Mouse (Mus musculus): Measurements from ENCODE around the gene Gm9964. TPM values are rescaled to one million over a fixed set of nuclear protein-coding genes. Genes with fewer than 3 reads are reported as not detected.
"Not testable (repeated sequence)": the region's sequence is repeated elsewhere in the genome, so short reads cannot be mapped to it uniquely, and the experiment has no call there.

Gene Gm9964
- polyA plus RNA-seq, 1 experiment from 2014 or later: not detected

GRCm38 (mm10) chr11:79288913-79289640 lies 7.6 kb downstream of the Gm9964 start:
- Histone ChIP-seq H3K27ac (peak overlapping the region; percentile 97), H3K4me3 (ENCODE audit: inconsistent target) (no peak overlapping the region), H3K36me3 (ENCODE audit: inconsistent target) (no peaks in the 10 kb centered on the region), H3K79me2 (ENCODE audit: inconsistent target) (no peaks in the 10 kb centered on the region; the same call in 1 of the 2 replicates)
- WGBS (ENCODE audit: missing documents): 96% methylated on average over 5 of the region's 5 CpGs

GRCm38 (mm10) chr11:79288278-79288843 lies 8.3 kb downstream of the Gm9964 start:
- 86% methylated on average over 7 of the region's 7 CpGs for WGBS (ENCODE audit: missing documents)
- Histone ChIP-seq H3K4me3 (ENCODE audit: inconsistent target) (no peak overlapping the region), H3K27ac (peak overlapping the region; percentile 97)

GRCm38 (mm10) chr11:79287447-79287846 lies 9.3 kb downstream of the Gm9964 start:
- Histone ChIP-seq H3K79me2 (ENCODE audit: inconsistent target) (no peaks in the 10 kb centered on the region; the same call in 1 of the 2 replicates), H3K4me3 (ENCODE audit: inconsistent target) (no peak overlapping the region), H3K36me3 (ENCODE audit: inconsistent target) (no peaks in the 10 kb centered on the region), H3K27ac (peak overlapping the region; percentile 97)
- WGBS (ENCODE audit: missing documents): 0% methylated on average over 6 of the region's 6 CpGs

More at GRCm38 (mm10) chr11:79288278-79288843, 8.3 kb downstream of the Gm9964 start:
- H3K36me3 ChIP-seq (ENCODE audit: inconsistent target): no peaks in the 10 kb centered on the region
- H3K79me2 ChIP-seq (ENCODE audit: inconsistent target): no peaks in the 10 kb centered on the region; the same call in 1 of the 2 replicates

GRCm38 (mm10) chr11:79286305-79286799 lies 10.4 kb downstream of the Gm9964 start:
- WGBS (ENCODE audit: missing documents): 11% methylated on average over 9 of the region's 9 CpGs
- peak overlapping the region; percentile 97 for H3K27ac ChIP-seq
- H3K79me2 ChIP-seq (ENCODE audit: inconsistent target): no peaks in the 10 kb centered on the region; the same call in 1 of the 2 replicates
- H3K36me3 ChIP-seq (ENCODE audit: inconsistent target): no peaks in the 10 kb centered on the region
- H3K4me3 ChIP-seq (ENCODE audit: inconsistent target): no peak overlapping the region

GRCm38 (mm10) chr11:79283350-79284030 lies 13.2 kb downstream of the Gm9964 start:
- no peak overlapping the region for H3K27ac ChIP-seq
- H3K79me2 ChIP-seq (ENCODE audit: inconsistent target): peaks cover 10% of the 10 kb centered on the region; the same call in 1 of the 2 replicates
- no peaks in the 10 kb centered on the region for H3K36me3 ChIP-seq (ENCODE audit: inconsistent target)
- 93% methylated on average over 4 of the region's 4 CpGs for WGBS (ENCODE audit: missing documents)
- no peak overlapping the region for H3K4me3 ChIP-seq (ENCODE audit: inconsistent target)

GRCm38 (mm10) chr11:79281396-79281795 lies 15.3 kb downstream of the Gm9964 start:
- Histone ChIP-seq H3K36me3 (ENCODE audit: inconsistent target) (no peaks in the 10 kb centered on the region), H3K27ac (no peak overlapping the region), H3K4me3 (ENCODE audit: inconsistent target) (no peak overlapping the region), H3K79me2 (ENCODE audit: inconsistent target) (peaks cover 10% of the 10 kb centered on the region; the same call in 1 of the 2 replicates)
- 94% methylated on average over 5 of the region's 5 CpGs for WGBS (ENCODE audit: missing documents)

GRCm38 (mm10) chr11:79279732-79280405 lies 16.8 kb downstream of the Gm9964 start:
- Histone ChIP-seq H3K27ac (peak overlapping the region; percentile 93), H3K79me2 (ENCODE audit: inconsistent target) (peaks cover 10% of the 10 kb centered on the region; the same call in 1 of the 2 replicates), H3K36me3 (ENCODE audit: inconsistent target) (no peaks in the 10 kb centered on the region), H3K4me3 (ENCODE audit: inconsistent target) (peak overlapping the region; percentile 48)
- 47% methylated on average over 2 of the region's 2 CpGs for WGBS (ENCODE audit: missing documents)

GRCm38 (mm10) chr11:79273757-79274156 lies 22.9 kb downstream of the Gm9964 start:
- Histone ChIP-seq H3K36me3 (ENCODE audit: inconsistent target) (no peaks in the 10 kb centered on the region), H3K4me3 (ENCODE audit: inconsistent target) (no peak overlapping the region), H3K79me2 (ENCODE audit: inconsistent target) (no peaks in the 10 kb centered on the region), H3K27ac (no peak overlapping the region)
- 96% methylated on average over 3 of the region's 4 CpGs for WGBS (ENCODE audit: missing documents)

GRCm38 (mm10) chr11:79273039-79273438 lies 23.7 kb downstream of the Gm9964 start:
- 94% methylated on average over 3 of the region's 4 CpGs for WGBS (ENCODE audit: missing documents)
- no peaks in the 10 kb centered on the region for H3K36me3 ChIP-seq (ENCODE audit: inconsistent target)
- H3K27ac ChIP-seq: no peak overlapping the region
- H3K79me2 ChIP-seq (ENCODE audit: inconsistent target): no peaks in the 10 kb centered on the region
- H3K4me3 ChIP-seq (ENCODE audit: inconsistent target): no peak overlapping the region

GRCm38 (mm10) chr11:79267171-79267570 lies 29.5 kb downstream of the Gm9964 start:
- 50% methylated on average over 1 of the region's 1 CpGs for WGBS (ENCODE audit: missing documents)
- H3K27ac ChIP-seq: no peak overlapping the region
- no peaks in the 10 kb centered on the region for H3K79me2 ChIP-seq (ENCODE audit: inconsistent target)

GRCm38 (mm10) chr11:79264376-79264775 lies 32.3 kb downstream of the Gm9964 start:
- H3K27ac ChIP-seq: no peak overlapping the region
- no peaks in the 10 kb centered on the region for H3K36me3 ChIP-seq (ENCODE audit: inconsistent target)
- H3K79me2 ChIP-seq (ENCODE audit: inconsistent target): no peaks in the 10 kb centered on the region
- 77% methylated on average over 3 of the region's 3 CpGs for WGBS (ENCODE audit: missing documents)
- no peak overlapping the region for H3K4me3 ChIP-seq (ENCODE audit: inconsistent target)

More at GRCm38 (mm10) chr11:79267171-79267570, 29.5 kb downstream of the Gm9964 start:
- Histone ChIP-seq H3K4me3 (ENCODE audit: inconsistent target) (no peak overlapping the region), H3K36me3 (ENCODE audit: inconsistent target) (no peaks in the 10 kb centered on the region)

GRCm38 (mm10) chr11:79260126-79260525 lies 36.6 kb downstream of the Gm9964 start:
- not testable (repeated sequence) for H3K27ac ChIP-seq; H3K36me3 ChIP-seq (ENCODE audit: inconsistent target); H3K79me2 ChIP-seq (ENCODE audit: inconsistent target); H3K4me3 ChIP-seq (ENCODE audit: inconsistent target)
- WGBS (ENCODE audit: missing documents): 100% methylated on average over 2 of the region's 4 CpGs

- no peak overlapping the region for H3K27ac ChIP-seq
- H3K79me2 ChIP-seq (ENCODE audit: inconsistent target): peaks cover 7% of the 10 kb centered on the region
- WGBS (ENCODE audit: missing documents): 80% methylated on average over 5 of the region's 6 CpGs
- no peaks in the 10 kb centered on the region for H3K36me3 ChIP-seq (ENCODE audit: inconsistent target)
- H3K4me3 ChIP-seq (ENCODE audit: inconsistent target): no peak overlapping the region
Observed at GRCm38 (mm10) chr11:79258738-79259137, 38.0 kb downstream of the Gm9964 start.

- 3% methylated on average over 48 of the region's 50 CpGs for WGBS (ENCODE audit: missing documents)
- Histone ChIP-seq H3K27ac (peak within 1 kb of the TSS; percentile 91), H3K79me2 (ENCODE audit: inconsistent target) (peaks cover 49% of the 10 kb centered on the region), H3K36me3 (ENCODE audit: inconsistent target) (peaks cover 17% of the 10 kb centered on the region; the same call in 1 of the 2 replicates), H3K4me3 (ENCODE audit: inconsistent target) (peak within 1 kb of the TSS; percentile 92)
Observed at GRCm38 (mm10) chr11:79254391-79255098, 42.2 kb downstream of the Gm9964 start, which contains the start of gene Wsb1. TSS of gene Wsb1 (minus strand) at chr11:79254671.
